Mouse (Mus musculus) heart, adult 18-20 months (tissue): ENCODE measurements around the gene Nacc1. TPM values are rescaled to one million over a fixed set of nuclear protein-coding genes. Genes with fewer than 3 reads are reported as not detected.
A peak's percentile ranks its signal among the peaks of the same experiment; 100 is the strongest.
"Not testable (repeated sequence)": the region's sequence is repeated elsewhere in the genome, so short reads cannot be mapped to it uniquely, and the experiment has no call there.

Experiments used
- DNase-seq, 2 experiments: peaks; one replicate each; pipeline ENCODE4 v3.0.0; 2021 to 2022; ENCODE audit warnings: mixed read lengths in 1 of 2
- total RNA-seq, 2 experiments: library from RNA; stranded (reverse); gene quantifications; 2 replicates each; pipeline ENCODE4 v1.2.3; 2021

Nacc1 gene
- total RNA-seq, 2 experiments from 2014 or later = 31.4 to 32.7 TPM

DNA sequence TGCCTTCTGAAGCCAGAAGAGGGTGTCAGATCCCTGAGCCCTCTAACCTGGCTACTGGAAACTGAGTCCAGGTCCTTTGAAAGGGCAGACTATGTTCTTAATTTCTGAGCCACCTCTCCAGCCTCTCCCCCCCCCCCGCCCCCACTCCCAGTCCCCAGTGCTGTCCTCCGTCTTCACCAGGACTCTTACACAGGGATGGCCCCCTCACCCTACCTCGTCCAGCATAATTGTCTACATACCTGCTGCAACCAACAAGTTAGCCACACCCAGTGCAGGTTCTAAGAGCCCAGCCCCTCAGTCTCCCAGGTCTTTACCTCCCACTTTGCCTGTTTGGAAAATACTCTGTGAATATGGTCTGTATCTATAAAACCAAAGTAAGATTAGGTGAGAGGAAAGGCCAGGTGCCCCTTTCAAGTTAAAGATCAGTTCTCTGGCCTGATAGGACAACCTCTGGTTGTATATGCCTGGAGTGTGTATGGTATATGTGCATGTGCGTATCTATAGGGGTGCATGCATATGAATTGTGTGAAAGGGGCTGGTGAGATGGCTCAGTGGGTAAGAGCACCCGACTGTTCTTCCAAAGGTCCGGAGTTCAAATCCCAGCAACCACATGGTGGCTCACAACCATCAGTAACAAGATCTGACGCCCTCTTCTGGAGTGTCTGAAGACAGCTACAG is 46.9 kb downstream of the Nacc1 start:
- DNase-seq = no peak

GRCm38 (mm10) chr8:84640010-84640588 is 47.6 kb downstream of the Nacc1 start:
- DNase-seq = no peak

DNA sequence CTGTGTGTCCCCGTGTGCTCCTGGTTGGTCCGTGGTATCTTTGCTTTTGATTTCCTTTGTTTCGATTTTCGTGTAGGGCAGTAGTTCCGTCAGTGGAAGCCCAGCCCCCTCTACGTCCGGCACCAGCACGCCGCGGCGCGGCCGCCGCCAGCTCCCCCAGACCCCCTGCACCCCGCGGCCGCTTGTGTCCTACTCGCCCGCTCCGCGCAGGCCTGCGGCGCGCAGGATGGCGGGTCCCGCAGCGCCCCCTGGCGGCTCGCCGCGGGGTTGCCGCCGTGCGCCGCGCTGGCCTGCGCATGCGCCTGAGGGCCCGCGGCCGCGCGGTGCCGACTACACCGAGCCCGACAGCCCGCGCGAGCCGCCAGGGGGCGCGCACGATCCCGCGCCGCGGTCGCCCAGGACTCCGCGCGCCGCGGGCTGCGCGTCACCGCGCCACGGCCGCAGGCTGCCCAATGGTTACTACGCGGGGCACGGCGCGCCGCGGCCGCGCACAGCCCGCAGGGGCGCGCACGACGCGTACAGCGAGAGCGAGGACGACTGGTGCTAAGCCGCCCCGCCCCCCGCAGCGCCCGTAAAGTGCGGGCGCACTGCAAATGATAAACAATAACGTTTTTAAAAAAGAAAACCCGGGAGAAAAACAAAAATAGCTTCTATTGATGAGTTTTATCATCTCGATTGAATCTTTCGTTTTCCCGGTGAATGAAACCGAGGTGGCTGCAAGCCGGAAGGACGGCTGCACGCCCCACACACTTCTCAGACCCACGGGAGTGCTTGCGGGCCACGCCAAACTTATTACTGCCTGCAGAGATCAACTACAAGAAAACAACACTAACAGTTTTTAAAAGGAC is 48.3 kb downstream of the Nacc1 start:
- DNase-seq = peak; percentile 92 to 96

GRCm38 (mm10) chr8:84638555-84639161 is 49.0 kb downstream of the Nacc1 start:
- peak in 1 of 2 experiments; percentile 51 for DNase-seq

GRCm38 (mm10) chr8:84637946-84638554 is 49.6 kb downstream of the Nacc1 start:
- DNase-seq = no peak

DNA sequence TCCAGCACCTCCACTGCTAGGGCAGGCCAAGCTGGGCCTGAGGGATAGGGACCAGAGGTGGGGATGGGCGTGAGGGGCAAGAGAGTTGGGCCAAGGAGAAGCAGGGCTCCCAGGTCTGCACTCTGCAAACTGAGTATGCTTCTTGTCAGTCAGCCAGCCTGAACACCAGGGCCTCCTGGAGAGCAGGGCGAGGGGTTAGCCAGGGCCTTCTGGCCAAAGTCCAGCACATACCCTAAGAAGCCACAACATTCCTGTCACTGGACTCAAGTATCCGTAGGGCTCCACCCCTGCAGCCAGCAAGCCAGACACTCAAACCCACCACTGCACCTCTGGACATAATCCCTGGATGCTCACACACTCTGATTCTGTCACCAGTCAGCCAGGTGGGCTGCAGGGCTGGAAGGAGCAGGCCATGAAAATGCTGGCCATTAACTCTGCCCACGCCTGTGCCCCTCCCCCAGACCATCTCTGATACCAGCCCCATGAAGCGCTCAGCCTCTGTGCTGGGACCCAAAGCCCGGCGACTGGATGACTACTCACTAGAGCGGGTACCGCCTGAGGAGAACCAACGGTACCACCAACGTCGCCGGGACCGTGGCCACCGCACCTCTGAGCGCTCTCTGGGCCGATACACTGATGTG is 51.5 kb downstream of the Nacc1 start:
- no peak for DNase-seq

DNA sequence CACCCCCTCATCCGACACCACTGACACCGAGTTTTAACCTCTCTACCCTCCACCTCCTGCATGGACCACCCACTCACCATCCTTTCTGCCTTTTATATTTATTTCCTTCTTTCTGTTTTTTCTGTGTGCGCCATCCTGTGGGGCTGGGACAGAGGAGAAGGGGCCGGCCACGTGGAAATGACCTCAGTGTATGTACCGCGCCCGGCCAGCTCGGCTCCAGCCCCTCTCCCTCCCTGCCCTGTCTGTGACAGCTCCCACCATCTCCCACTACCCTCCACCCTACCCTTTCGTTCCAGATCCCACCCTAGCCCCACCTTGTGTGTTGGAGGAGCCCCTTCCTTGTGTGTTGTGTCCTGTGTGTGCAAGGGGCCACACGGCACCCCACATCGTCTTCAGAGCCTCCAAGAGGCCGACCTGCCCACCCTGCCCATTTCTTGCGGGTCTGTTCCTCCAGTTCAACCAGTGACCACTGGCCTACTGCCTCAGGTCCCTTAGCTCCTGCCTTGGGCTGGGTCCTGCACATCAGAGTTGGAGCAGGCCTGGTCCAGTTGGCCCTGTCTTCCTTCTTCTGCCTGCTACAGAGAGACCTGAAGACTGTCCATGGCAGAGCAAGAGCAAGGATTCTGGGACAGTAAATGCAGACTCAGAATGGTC is 52.1 kb downstream of the Nacc1 start:
- no peak for DNase-seq

DNA sequence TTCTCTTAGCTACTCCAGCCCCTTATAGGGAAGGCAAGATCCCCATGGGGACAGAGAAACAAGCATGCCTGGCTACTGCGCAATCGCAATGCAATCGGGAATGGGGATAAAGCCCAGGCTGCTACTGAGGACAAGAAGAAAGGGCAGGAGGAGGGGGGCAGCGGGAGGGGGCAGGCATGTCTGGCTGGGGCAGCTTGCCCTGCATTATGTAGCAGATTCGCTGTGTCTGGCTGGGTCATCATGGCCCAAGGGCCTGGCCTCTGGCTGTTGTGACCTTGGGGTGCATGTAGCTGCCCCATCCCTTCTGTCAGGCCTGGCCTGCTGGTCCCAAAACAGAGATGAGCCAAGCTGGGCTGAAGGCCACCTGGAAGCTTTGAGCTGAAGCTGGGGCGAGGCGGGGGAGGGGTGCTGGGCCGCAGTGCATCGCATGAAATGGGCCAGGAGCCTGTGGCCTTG is 52.8 kb downstream of the Nacc1 start:
- peak; percentile 70 to 78 for DNase-seq

DNA sequence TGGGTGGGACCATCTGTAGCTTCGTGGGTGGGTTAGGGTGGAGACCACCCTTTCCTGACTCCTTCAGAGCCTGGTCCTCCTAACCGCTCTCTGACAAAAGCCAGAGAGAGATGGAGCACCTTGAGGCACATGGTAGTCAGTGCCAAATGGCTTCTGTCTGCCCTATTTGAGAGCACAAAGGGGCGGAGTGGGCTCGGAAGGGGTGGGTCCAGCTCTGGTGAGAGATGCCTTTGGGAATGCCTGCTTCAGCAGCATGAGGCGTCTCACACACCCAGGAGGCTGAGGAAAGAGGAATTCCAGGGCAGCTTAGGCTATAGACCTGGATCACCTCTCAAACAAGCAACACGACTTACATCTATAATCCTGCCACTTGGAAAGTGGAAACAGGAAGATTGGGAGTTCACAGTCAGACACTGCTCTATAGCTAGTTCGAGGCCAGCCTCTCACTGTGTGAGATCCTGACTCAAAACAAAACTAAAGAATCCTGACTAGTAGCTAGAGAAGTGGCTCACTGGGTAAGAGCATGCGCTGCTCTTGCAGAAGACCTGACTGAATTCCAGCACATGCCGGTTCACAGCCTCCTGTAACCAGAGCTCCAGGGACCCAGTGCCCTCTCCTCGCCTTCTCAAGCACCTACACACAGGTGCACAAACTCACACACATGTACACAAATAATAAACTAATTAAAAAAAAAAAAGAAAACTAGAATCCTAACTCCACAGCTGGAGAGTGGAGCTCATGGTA is 53.6 kb downstream of the Nacc1 start:
- no peak for DNase-seq

GRCm38 (mm10) chr8:84631813-84632212 is 55.8 kb downstream of the Nacc1 start:
- DNase-seq = no peak

DNA sequence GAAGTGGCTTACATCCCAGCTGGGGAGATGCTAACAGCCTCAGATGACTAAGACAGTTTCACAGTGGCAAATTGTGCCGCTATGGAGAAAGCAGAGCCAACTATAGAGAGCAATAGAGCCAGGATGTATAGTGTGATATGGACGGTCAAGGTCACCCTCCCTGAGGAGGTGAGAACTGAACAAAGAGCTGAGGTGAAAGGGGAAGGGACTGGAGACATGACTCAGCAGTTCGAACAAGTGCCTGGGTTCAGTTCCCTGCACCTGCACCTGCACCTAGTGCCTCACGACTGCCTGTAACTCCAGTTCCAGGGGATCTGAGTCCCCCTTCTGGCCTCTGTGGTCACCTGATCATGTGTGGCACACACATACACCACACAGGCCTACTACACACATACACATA is 57.5 kb downstream of the Nacc1 start:
- DNase-seq = no peak

DNA sequence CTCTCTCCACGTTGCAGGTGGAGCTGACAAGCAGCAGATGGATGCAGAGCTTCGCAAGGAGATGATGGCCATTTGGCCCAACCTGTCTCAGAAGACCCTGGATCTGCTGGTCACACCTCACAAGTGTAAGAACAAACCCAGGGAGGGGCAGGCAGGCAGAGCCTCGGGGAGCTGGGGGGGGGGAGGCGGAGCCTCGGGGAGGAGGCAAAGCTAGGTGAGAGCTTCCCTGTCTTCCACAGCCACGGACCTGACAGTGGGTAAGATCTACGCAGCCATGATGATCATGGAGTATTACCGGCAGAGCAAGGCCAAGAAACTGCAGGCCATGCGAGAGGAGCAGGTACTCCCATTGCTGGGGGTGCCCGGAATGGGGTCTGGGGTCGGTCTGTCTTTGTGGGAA is 58.1 kb downstream of the Nacc1 start:
- DNase-seq = no peak

GRCm38 (mm10) chr8:84623425-84623824 is 64.2 kb downstream of the Nacc1 start:
- DNase-seq = not testable (repeated sequence)

DNA sequence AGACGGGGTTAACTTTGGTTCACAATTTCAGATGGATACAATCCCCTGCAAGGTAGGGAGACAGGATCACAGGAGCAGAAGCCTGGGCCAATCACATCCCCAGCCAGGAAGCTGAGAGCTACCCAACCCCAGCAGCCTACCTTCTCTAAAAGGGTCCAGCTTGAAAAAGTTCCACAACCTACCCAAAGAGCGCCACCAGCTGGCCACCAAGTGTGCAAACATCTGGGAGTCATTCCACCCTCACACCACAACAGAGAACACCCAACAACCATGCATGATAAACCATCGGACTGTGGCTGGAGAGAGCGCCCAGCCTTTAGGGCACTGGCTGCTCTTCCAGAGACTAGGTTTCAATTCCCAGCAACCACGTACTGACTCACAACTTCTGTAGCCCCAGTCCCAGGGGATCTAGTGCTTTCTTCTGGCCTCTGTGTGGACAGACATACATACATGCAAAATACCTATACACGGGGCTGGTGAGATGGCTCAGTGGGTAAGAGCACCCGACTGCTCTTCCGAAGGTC is 66.5 kb downstream of the Nacc1 start:
- no peak for DNase-seq

Other genes with a start within 250 kb of the Nacc1 start
- 10 to 100 TPM; 11.2 to 13.4 TPM for gene Ier2, start 25.0 kb downstream of the Nacc1 start, total RNA-seq
- gene Trmt1, start 1.6 kb downstream of the Nacc1 start, total RNA-seq = 10 to 100 TPM; 34.2 to 45.1 TPM
- gene Lyl1, start 13.6 kb upstream of the Nacc1 start, total RNA-seq = 1 to 10 TPM; 3.1 to 4.4 TPM
- under 1 TPM; 0.40 to 0.69 TPM for gene G430095P16Rik, start 35.1 kb upstream of the Nacc1 start, total RNA-seq
- gene Nfix, start 112.5 kb upstream of the Nacc1 start, total RNA-seq = 100 to 1,000 TPM; 250 to 260 TPM
- gene Dand5, start 135.0 kb upstream of the Nacc1 start, total RNA-seq = 10 to 100 TPM; 10.0 to 13.2 TPM
- gene Gadd45gip1, start 143.7 kb upstream of the Nacc1 start, total RNA-seq = 10 to 100 TPM; 31.5 to 35.7 TPM
- gene Rad23a, start 152.8 kb upstream of the Nacc1 start, total RNA-seq = 10 to 100 TPM; 88.5 to 96.7 TPM
- gene Calr, start 159.1 kb upstream of the Nacc1 start, total RNA-seq = 100 to 1,000 TPM; 297 to 306 TPM
- 10 to 100 TPM; 22.6 to 22.9 TPM for gene Farsa, start 169.1 kb upstream of the Nacc1 start, total RNA-seq
- 1 to 10 TPM; 4.4 to 4.9 TPM for gene Syce2, start 184.2 kb upstream of the Nacc1 start, total RNA-seq
- 10 to 100 TPM; 79.9 to 84.2 TPM for gene Gcdh, start 206.1 kb upstream of the Nacc1 start, total RNA-seq
- gene Klf1, start 214.1 kb upstream of the Nacc1 start, total RNA-seq = not detected
- gene Dnase2a, start 220.7 kb upstream of the Nacc1 start, total RNA-seq = 10 to 100 TPM in 1 of 2 experiments, 1 to 10 TPM in 1; 9.5 to 11.0 TPM
- under 1 TPM; 0.10 TPM for gene Mast1, start 249.5 kb upstream of the Nacc1 start, total RNA-seq